ENCODE assay signal across 7 mouse cellular contexts in genomic region chr11:108150410-108150809, GRCm38 (mm10).
DNase-seq lines count a peak whose midpoint lies in the region; TF ChIP-seq lines count a peak whose summit lies in the region.

No protein-coding gene starts in this region.

- TF ChIP-seq CTCF in cerebellum, adult 2 months (IDR thresholded peaks at IDR 0.05; ENCODE audit: borderline replicate concordance, insufficient read depth, low read depth, low read length) = no peak

- H3K4me1 ChIP-seq in cerebellum, adult 2 months (ENCODE audit: control insufficient read depth, insufficient read depth, low read length) = 0 out of 2 replicates have a peak, but pooled peaks cover 2% of the 10 kb centered on the region
- H3K4me1 ChIP-seq in limb, embryonic 10.5 days = peaks cover 44% of the 10 kb centered on the region

- peak; percentile 36 for DNase-seq in ZHBTc4 (ENCODE audit: low read depth, low spot score)
- peak; percentile 32 to 57 for DNase-seq in cerebellum, adult 2 months
- peak; percentile 65 to 72 for DNase-seq in frontal cortex, postnatal 10 days (ENCODE audit: low spot score in 2 of 2)
- peak; percentile 75 for DNase-seq in heart, postnatal 4 days
- peak; percentile 42 for DNase-seq in limb, embryonic 10.5 days (ENCODE audit: low spot score)
- peak; percentile 14 for DNase-seq in testis, postnatal 14 days (ENCODE audit: low spot score)
- DNase-seq in adrenal gland, postnatal 36 days = no peak

- H3K27ac ChIP-seq in cerebellum, adult 2 months (ENCODE audit: insufficient read depth, low read length) = no peak overlapping the region
- peak overlapping the region; percentile 53; the same call in 1 of the 2 replicates for H3K27ac ChIP-seq in limb, embryonic 10.5 days

- no peaks in the 10 kb centered on the region for H3K36me3 ChIP-seq in limb, embryonic 10.5 days

- H3K4me3 ChIP-seq in cerebellum, adult 2 months (replicated peaks; ENCODE audit: insufficient read depth, low read depth, low read length) = no peak overlapping the region
- H3K4me3 ChIP-seq in limb, embryonic 10.5 days = no peak overlapping the region

- no peak for TF ChIP-seq POLR2A in cerebellum, adult 2 months (IDR thresholded peaks at IDR 0.05; ENCODE audit: borderline replicate concordance, insufficient read depth, low read length)

- 34% methylated on average over 7 of the region's 7 CpGs for WGBS in cerebellum, adult 2 months
- WGBS in limb, embryonic 10.5 days = 58% methylated on average over 7 of the region's 7 CpGs

- H3K9me3 ChIP-seq in limb, embryonic 10.5 days (replicated peaks) = no peaks in the 10 kb centered on the region

- H3K27me3 ChIP-seq in cerebellum, adult 2 months (ENCODE audit: control insufficient read depth, insufficient read depth, low read length) = no peaks in the 10 kb centered on the region
- H3K27me3 ChIP-seq in limb, embryonic 10.5 days (ENCODE audit: low read depth, poor library complexity, severe bottlenecking) = no peaks in the 10 kb centered on the region

Comparison
In these comparisons a context has a peak if more than half of its experiments do, and no peak if none do; other contexts are left out.
1. DNase-seq: peak in ZHBTc4 (single experiment), cerebellum, adult 2 months (2 of 2), frontal cortex, postnatal 10 days (2 of 2), heart, postnatal 4 days (single experiment), limb, embryonic 10.5 days (single experiment) and testis, postnatal 14 days (single experiment); none in adrenal gland, postnatal 36 days (0 of 2).